Mouse (Mus musculus) embryo, embryonic 10.5 days (tissue): ENCODE results near the gene Tmem132b.

Experiments used
- DNase-seq: peaks from one replicate; pipeline ENCODE4 v3.0.0-alpha.2; 2015; ENCODE audit warnings: low spot score

Gene Tmem132b

GRCm38 (mm10) chr5:125676025-125676623 lies 144.6 kb downstream of the Tmem132b start:
- peak; percentile 1 for DNase-seq

- DNase-seq: no peak
Measured at GRCm38 (mm10) chr5:125680889-125681288, 149.3 kb downstream of the Tmem132b start.

GRCm38 (mm10) chr5:125683491-125683890 lies 151.9 kb downstream of the Tmem132b start:
- DNase-seq: no peak

- no peak for DNase-seq
Measured at GRCm38 (mm10) chr5:125685681-125686331, 154.2 kb downstream of the Tmem132b start.

GRCm38 (mm10) chr5:125692538-125692937 lies 161.0 kb downstream of the Tmem132b start:
- DNase-seq: no peak

- no peak for DNase-seq
Measured at GRCm38 (mm10) chr5:125699395-125699794, 167.8 kb downstream of the Tmem132b start.

- no peak for DNase-seq
Measured at GRCm38 (mm10) chr5:125700234-125700633, 168.7 kb downstream of the Tmem132b start.

- DNase-seq: no peak
Measured at GRCm38 (mm10) chr5:125705379-125705778, 173.8 kb downstream of the Tmem132b start.

GRCm38 (mm10) chr5:125709160-125709559 lies 177.6 kb downstream of the Tmem132b start:
- DNase-seq: peak; percentile 76

- DNase-seq: no peak
Measured at GRCm38 (mm10) chr5:125726815-125727214, 195.2 kb downstream of the Tmem132b start.

- no peak for DNase-seq
Measured at GRCm38 (mm10) chr5:125727436-125727835, 195.9 kb downstream of the Tmem132b start.

GRCm38 (mm10) chr5:125727936-125728335 lies 196.4 kb downstream of the Tmem132b start:
- no peak for DNase-seq

GRCm38 (mm10) chr5:125728521-125728920 lies 196.9 kb downstream of the Tmem132b start:
- no peak for DNase-seq

GRCm38 (mm10) chr5:125733806-125734205 lies 202.2 kb downstream of the Tmem132b start:
- no peak for DNase-seq

GRCm38 (mm10) chr5:125737105-125737504 lies 205.5 kb downstream of the Tmem132b start:
- DNase-seq: peak; percentile 2

GRCm38 (mm10) chr5:125743503-125743902 lies 211.9 kb downstream of the Tmem132b start:
- DNase-seq: no peak

GRCm38 (mm10) chr5:125745727-125746126 lies 214.2 kb downstream of the Tmem132b start:
- DNase-seq: peak; percentile 30

GRCm38 (mm10) chr5:125751481-125751880 lies 219.9 kb downstream of the Tmem132b start:
- no peak for DNase-seq

GRCm38 (mm10) chr5:125752546-125752945 lies 221.0 kb downstream of the Tmem132b start:
- no peak for DNase-seq

GRCm38 (mm10) chr5:125756987-125757530 lies 225.5 kb downstream of the Tmem132b start:
- no peak for DNase-seq

- DNase-seq: no peak
Measured at GRCm38 (mm10) chr5:125758506-125758905, 226.9 kb downstream of the Tmem132b start.

- DNase-seq: no peak
Measured at GRCm38 (mm10) chr5:125766941-125767340, 235.4 kb downstream of the Tmem132b start.

GRCm38 (mm10) chr5:125767950-125768349 lies 236.4 kb downstream of the Tmem132b start:
- no peak for DNase-seq
